Mouse (Mus musculus) cerebellum, postnatal 4 days (tissue): Measurements from ENCODE around the gene Asic5.

ENCODE experiments used
- DNase-seq, 2 experiments: peaks; one replicate each; pipeline ENCODE4 v3.0.0; 2022; ENCODE audit warnings: low spot score in 2 of 2, mixed read lengths in 1 of 2

Asic5 gene

DNA sequence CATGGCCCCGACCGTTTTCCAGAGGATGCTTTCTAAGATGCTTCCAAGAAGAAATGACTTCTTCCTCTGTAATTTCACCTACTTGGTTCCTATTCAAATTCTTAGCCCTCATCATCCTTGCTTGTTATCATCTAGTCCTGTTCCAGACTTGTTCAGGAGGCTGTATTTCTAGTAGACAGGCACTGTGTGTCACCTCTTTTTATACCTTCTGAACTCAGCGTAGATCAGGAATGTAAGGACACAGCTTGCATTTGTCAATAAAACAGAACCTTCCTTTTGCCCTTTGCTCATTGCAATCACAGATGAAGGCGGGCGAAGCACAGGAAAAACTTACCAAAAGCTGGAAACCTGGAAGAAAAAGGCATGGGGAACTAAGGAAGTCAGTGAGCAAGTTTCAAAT is at the start of gene Asic5:
Asic5 (plus strand) TSS at position 301 of the 400 bp plus-strand sequence.
- DNase-seq: no peak

GRCm38 (mm10) chr3:81933348-81933747 is 48.7 kb upstream of the Asic5 start:
- DNase-seq: no peak

DNA sequence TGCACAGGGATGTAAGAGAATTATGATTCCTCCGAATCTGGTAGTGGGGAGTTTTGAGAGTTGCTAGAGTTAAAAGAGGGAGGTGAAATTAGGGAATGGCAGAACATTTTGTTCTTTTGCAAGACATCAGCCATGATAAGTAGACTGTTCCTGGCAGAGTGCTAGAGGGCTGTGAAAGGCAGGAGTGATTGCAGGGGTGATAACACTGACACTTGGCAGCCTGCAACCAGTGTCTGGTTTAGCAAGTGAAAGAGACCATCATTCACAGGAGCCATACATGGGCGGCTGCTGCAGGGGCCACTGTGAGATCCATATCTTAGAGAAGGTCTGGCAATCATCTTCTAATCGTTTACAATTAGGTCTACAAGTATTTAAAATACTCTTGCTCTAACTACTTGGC is 43.2 kb upstream of the Asic5 start:
- no peak for DNase-seq

- DNase-seq: no peak
These were observed 39.7 kb upstream of the Asic5 start for GRCm38 (mm10) chr3:81942341-81942740.

DNA sequence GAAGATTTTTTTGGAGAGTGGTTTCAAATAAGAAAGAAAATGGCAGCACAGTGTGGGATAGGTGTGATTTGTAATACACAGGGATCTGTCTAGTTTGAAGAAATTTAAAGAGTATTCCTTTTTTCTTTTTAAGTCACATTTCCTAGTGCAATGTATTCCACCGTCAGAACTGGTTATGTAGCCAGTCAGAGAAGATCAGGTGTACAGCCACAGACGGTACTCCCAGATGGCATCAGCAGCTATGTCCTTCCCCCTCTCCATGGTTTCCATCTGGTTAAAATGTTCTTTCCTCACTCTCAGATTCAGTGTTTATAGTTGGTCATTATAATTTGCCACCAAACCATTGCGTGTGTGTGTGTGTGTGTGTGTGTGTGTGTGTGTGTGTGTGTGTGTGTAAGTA is 39.0 kb upstream of the Asic5 start:
- no peak for DNase-seq

DNA sequence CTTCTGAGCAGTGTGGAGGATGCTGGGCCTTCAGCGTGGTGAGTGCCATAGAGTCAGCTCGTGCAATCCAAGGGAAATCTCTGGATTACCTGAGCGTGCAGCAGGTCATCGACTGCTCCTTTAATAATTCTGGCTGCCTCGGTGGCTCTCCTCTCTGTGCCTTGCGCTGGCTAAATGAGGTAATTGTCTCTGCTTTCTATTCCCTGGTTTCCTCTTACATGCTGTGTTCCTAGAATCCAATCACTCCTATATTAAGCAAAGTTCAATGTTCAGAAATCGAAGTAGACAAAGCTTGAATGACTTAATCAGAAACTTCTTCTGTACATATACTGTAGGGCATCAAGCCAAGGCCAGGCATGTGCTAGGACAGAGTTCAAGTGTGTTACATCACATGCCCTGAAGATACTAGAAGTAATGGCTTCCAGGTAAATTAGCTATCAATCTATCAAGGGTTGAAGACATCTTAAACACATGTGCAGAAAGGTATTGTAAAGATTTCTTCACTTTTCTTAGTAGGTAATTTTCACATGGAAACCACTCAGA is 37.2 kb upstream of the Asic5 start:
- DNase-seq: no peak

DNA sequence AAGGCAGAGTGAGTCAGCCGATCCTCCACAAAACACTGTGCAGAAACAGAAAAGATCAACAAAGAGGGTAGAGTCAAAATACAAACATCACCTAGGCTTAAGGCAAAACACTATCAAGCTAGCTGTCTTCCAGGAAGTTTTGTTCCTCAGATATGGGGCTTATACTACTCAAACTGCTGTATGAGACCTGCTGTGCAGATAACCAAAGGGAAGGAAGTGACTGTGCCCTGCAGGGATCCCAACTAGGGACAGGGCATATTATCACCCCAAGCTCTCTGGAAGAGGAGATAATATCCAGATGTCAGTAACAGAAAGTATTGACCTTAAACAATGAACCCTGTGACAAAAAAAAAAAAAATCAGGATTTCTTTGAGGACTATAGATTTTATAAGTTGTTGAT is 33.0 kb upstream of the Asic5 start:
- DNase-seq: no peak

GRCm38 (mm10) chr3:81951785-81952184 is 30.3 kb upstream of the Asic5 start:
- no peak for DNase-seq

DNA sequence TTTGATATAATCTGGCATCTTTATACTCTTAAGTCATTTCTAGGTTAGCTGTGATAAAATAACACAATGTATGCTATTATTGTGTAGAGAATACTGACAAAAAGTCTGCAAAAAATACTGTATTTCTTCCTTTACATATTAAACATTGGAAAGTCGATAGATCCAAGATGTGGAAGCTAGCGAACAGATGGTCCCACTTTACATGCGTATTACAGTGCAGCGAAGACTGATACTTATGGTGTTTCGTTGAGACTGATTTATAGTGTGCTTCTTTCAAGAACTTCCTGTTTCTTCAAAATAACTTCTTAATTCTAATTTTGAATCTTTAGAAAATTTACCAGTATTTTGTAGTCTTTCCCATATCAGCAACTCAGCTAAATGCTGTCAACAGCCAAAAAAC is 24.6 kb upstream of the Asic5 start:
- no peak for DNase-seq

DNA sequence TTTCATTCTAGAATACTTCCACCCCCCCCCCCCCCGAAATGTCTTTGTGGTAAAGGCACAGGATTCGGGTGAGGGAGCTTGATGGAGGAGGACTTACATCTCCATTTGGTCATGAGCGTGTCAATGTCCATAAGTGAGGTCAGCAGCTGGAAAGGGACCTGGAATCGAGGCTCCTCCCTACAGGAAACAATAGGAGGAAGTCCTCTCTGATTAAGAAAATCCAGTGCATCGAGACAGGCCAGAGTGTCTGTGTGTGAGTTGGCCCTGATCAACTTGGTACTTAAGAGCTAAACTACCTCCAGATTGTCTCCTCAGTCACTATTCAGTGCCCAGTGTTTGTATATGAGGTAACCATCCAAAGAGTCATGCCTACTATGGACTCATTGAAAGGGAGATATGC is 20.8 kb upstream of the Asic5 start:
- no peak for DNase-seq

- no peak for DNase-seq
These were observed 18.3 kb upstream of the Asic5 start for GRCm38 (mm10) chr3:81963768-81964167.

- DNase-seq: no peak
These were observed 17.5 kb upstream of the Asic5 start for GRCm38 (mm10) chr3:81964596-81964995.

GRCm38 (mm10) chr3:81975607-81976006 is 6.5 kb upstream of the Asic5 start:
- DNase-seq: no peak

DNA sequence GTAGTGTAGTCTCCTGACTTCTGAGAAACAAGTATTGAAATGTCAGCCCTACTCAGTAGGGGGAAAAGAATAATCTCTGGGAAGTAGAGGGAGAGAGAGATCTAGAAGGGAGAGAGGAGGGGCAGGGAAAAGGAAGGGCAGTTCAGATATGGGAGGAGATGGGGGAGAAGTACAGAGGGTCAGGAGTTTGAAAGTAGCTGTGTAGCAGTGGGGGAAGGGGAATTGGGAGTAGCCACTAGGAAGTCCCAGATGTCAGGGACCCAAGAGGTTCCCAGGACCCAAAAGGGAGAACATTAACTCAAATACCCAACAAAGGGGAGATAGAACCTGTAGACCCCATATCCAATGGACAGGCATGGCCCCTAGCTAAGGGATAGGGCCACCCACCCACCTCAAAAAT is 6.0 kb upstream of the Asic5 start, which contains the start of gene Tdo2:
Tdo2 (minus strand) TSS at position 101 of the 400 bp plus-strand sequence.
- no peak for DNase-seq

DNA sequence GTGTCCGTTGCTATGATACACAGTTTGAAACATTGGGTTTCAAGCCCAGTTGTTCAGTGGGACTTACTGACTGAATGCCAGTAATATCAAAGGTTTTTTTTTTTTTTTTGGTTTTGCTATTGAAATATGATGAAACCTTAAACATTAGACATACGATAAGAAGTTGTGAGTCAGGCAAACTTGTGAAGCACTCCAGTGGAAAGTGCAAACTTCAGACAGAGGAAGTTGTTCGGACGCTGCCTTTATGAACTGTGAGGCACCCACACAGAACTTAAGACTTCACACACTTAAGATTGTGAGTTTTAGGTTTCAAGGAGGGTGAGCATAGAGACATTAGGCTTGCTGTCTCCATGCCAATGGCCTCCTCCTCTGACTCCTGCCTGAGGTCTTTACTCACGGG is 514 bp upstream of the Asic5 start:
- no peak for DNase-seq

DNA sequence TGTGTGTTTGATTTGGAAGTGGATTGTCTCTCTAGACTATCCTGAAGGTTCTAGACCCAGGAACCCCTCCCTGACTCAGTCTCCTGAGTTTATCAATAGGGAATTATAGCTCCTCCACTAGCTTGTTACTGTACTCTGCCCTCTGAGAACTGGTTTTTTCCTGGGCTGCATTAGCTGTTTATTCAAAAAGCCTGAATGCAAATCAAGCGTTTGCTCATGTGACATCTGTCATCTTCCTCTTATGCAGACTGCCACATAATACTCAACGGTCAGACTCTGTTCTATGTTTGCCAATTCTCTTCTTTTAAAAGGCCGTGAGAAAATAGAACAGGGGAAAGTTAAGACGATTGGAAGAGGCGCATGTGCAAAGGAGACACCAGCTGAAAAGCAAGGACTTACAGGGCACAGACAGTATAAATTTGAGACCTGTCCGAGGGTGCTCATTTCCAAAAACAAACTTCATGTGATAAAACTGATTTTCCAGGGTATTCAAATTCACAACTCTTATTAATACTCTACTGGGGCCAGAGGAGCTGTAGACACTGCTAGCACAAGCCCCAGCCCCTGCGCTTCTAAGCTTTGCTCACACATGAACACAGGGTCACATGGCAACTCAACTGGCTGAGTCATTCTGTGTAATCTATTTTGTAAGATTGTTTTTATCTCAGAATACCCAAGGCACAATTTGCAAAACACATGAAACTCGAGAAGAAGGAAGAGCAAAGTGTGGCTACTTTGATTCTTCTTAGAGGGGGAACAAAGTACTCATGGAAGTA is 1.2 kb downstream of the Asic5 start:
- DNase-seq: no peak

GRCm38 (mm10) chr3:81985100-81985499 is 3.0 kb downstream of the Asic5 start:
- DNase-seq: no peak

DNA sequence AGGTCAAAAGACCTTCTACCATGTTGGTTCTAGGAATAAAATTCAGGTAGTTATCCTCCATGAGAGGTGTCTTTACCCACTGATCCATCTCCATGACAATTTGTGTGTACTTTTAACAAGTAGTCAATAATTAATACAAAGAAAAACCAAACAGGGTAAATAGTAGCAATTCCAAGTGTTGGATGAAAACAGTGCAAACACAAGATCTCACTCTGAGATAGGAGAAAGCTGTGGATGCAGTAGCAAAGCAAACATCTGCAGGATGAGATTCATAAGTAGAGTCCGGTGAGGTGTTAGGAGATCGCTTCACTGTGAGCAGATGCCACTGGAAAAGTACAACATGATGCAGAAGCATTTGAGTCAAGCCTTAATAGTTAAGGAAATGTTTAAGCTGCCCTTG is 4.0 kb downstream of the Asic5 start:
- no peak for DNase-seq

- no peak for DNase-seq
These were observed 5.5 kb downstream of the Asic5 start for GRCm38 (mm10) chr3:81987628-81988027.

DNA sequence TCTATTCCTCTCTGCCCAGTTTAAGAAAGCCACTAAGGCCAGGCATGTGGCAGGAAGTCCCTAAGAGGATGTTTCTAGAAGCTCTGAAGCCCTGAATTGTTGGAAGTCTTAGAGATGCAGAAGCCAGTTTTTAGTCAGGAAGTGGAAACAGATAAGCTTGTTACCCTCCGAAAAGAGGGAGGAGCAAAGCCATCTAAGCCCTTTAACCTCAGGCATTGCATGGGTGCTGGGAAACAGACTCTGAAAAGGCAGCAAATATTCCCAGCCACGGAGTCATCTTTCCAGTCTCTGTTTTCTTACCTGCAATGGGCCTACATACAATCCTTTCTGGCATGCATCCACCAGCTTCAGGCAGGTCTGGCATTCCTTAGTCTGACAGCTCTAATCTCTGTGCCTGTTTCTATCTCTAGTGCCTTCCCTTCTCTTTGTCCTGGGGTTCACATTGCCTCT is 7.6 kb downstream of the Asic5 start:
- no peak for DNase-seq

- DNase-seq: no peak
These were observed 8.4 kb downstream of the Asic5 start for GRCm38 (mm10) chr3:81990531-81990930.

GRCm38 (mm10) chr3:81995371-81995770 is 13.3 kb downstream of the Asic5 start:
- DNase-seq: no peak

- peak in 1 of 2 experiments; percentile 13 for DNase-seq
These were observed 13.9 kb downstream of the Asic5 start for GRCm38 (mm10) chr3:81995988-81996387.

DNA sequence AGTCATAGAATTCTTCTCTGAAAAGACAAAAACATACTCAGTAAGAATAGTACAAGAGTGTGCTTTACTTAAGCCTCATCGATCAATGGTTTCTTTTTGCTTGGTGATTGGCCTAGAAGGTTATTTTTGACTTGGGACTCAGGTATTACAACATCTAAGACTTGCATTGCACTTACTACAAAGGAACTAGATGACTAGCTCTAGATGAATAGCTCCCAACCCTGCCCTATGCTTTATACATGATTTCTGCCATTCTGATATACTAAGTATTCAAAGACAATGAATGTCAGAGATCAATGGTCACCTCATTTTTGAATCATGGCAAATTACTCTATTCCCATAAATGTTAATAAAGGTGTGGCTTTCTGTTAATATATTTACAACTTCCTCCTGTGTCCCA is 24.9 kb downstream of the Asic5 start:
- no peak for DNase-seq
